Mouse (Mus musculus): Measurements from ENCODE around the gene Txn2.

DNA sequence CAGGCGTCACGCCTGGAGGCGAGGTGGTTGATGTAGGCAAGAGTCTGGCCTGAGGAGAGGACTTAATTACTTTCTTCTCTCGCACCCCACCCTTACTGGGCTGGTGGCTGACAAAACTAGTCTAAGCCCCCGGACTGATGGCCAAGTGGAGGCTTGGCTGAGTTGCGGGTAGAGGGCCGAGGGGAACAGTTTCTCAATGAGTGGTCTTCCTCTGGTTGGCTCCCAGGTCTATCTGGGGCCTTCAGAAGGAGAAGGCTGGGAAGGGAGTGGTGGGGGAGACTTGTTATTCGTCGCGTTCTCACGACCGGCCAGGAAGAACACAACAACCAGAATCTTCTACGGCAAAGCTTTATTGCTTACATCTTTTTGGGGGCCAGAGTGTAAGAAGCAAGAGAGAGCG, 33.9 kb downstream of the Txn2 start:
- no peak for TF ChIP-seq CTCF (conservative IDR thresholded peaks at IDR 0.05; ENCODE audit: insufficient read depth, insufficient read length, low read depth, low read length)
- no peak for TF ChIP-seq POLR2A (IDR thresholded peaks at IDR 0.05; ENCODE audit: low read depth, low read length)
